Mouse (Mus musculus) stomach, embryonic 16.5 days (tissue): ENCODE measurements at regions not wholly inside any gene's neighbourhood (a gene's known extent, or its start where the extent isn't known, plus 50 kb on each side); places are given as distances from the start of the nearest gene placed in this dataset.

Experiments used
- ATAC-seq: fragments of 200-750 bp; cut with Nextera tagmentation; 2 replicates; pipeline ENCODE4 v1.8.0; 2017; ENCODE audit warnings: moderate number of reproducible peaks, moderate TSS enrichment; ENCODE audit not compliant: insufficient read depth, low FRiP score
- H3K27ac ChIP-seq: fragments of 300-500 bp; sonication (generic); 2 replicates; pipeline ENCODE4 v1.5.1; 2014; ENCODE audit warnings: low read length
- H3K27me3 ChIP-seq: fragments of 300-500 bp; sonication (generic); 2 replicates; pipeline ENCODE4 v1.6.1; 2014; ENCODE audit warnings: low read length, control low read depth, mixed read lengths; ENCODE audit not compliant: control insufficient read depth, insufficient read depth
- H3K36me3 ChIP-seq: fragments of 300-500 bp; sonication (generic); 2 replicates; pipeline ENCODE4 v1.6.1; 2014; ENCODE audit warnings: low read length; ENCODE audit not compliant: control insufficient read depth, insufficient read depth
- H3K4me1 ChIP-seq: fragments of 300-500 bp; sonication (generic); 2 replicates; pipeline ENCODE4 v1.6.1; 2014; ENCODE audit warnings: low read length, control low read depth, mixed read lengths; ENCODE audit not compliant: control insufficient read depth, insufficient read depth
- H3K4me2 ChIP-seq: fragments of 300-500 bp; sonication (generic); 2 replicates; pipeline ENCODE4 v1.6.1; 2014; ENCODE audit warnings: low read depth, low read length, mixed read lengths
- H3K4me3 ChIP-seq: fragments of 300-500 bp; sonication (generic); replicated peaks from 2 replicates; pipeline ENCODE4 v1.5.1; 2014; ENCODE audit warnings: mild to moderate bottlenecking, low read length
- H3K9ac ChIP-seq: fragments of 300-500 bp; sonication (generic); 2 replicates; pipeline ENCODE4 v1.6.1; 2014; ENCODE audit warnings: low read length
- H3K9me3 ChIP-seq: fragments of 300-500 bp; sonication (generic); replicated peaks from 2 replicates; pipeline ENCODE4 v1.6.1; 2016; ENCODE audit warnings: low read length, control low read depth; ENCODE audit not compliant: control insufficient read depth
- WGBS: fragments of 180-500 bp; shearing (Covaris S2); extraction: QIAGEN DNeasy Blood & Tissue Kit; methylation state at CpG from one replicate; pipeline ENCODE4 v1.1.7; 2014; 5-methylcytosine and 5-hydroxymethylcytosine counted together

GRCm38 (mm10) chr3:52530406-52530970, 262.4 kb downstream of the Foxo1 start:
- Histone ChIP-seq H3K4me1 (no peaks in the 10 kb centered on the region), H3K27me3 (no peaks in the 10 kb centered on the region), H3K4me3 (no peak overlapping the region), H3K9ac (no peak overlapping the region), H3K4me2 (no peak overlapping the region), H3K9me3 (no peaks in the 10 kb centered on the region), H3K36me3 (no peaks in the 10 kb centered on the region), H3K27ac (no peak overlapping the region)
- WGBS = 82% methylated on average over 7 of the region's 7 CpGs
- ATAC-seq = no peak

- no peak for ATAC-seq
- Histone ChIP-seq H3K9me3 (no peaks in the 10 kb centered on the region), H3K27ac (no peak overlapping the region), H3K4me3 (no peak overlapping the region), H3K9ac (no peak overlapping the region), H3K36me3 (no peaks in the 10 kb centered on the region), H3K4me2 (no peak overlapping the region), H3K4me1 (no peaks in the 10 kb centered on the region), H3K27me3 (no peaks in the 10 kb centered on the region)
- WGBS = 58% methylated on average over 6 of the region's 6 CpGs
These were observed 261.0 kb downstream of the Foxo1 start for GRCm38 (mm10) chr3:52529136-52529535.

- Histone ChIP-seq H3K9me3 (no peaks in the 10 kb centered on the region), H3K27ac (no peak overlapping the region), H3K4me2 (no peak overlapping the region), H3K4me1 (no peaks in the 10 kb centered on the region), H3K27me3 (no peaks in the 10 kb centered on the region), H3K4me3 (no peak overlapping the region), H3K9ac (no peak overlapping the region), H3K36me3 (no peaks in the 10 kb centered on the region)
- no peak for ATAC-seq
- 88% methylated on average over 7 of the region's 7 CpGs for WGBS
These were observed 260.4 kb downstream of the Foxo1 start for GRCm38 (mm10) chr3:52528521-52528920.

DNA sequence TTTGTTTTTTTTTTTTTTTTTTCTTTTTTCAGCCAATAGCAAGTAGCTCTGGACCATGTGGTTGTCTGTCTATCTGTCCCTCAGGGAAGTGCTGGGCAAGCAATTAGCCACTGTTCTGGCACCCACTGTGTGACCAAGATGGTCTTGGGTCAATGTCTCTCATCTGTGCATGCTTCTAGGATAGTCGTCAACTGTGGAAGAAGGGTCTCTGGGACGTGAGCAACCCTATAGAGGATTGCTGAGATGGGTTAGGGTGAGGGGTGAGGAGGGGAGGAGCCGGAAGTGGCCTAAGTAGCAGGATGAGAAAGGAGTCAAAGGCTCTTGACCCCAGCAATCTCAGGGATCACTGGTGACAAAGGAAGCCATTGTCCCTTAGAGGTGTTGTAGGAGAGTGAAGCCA, 259.6 kb downstream of the Foxo1 start:
- Histone ChIP-seq H3K4me3 (no peak overlapping the region), H3K9me3 (no peaks in the 10 kb centered on the region), H3K4me2 (no peak overlapping the region), H3K9ac (no peak overlapping the region), H3K27me3 (no peaks in the 10 kb centered on the region), H3K27ac (no peak overlapping the region), H3K36me3 (no peaks in the 10 kb centered on the region), H3K4me1 (no peaks in the 10 kb centered on the region)
- 87% methylated on average over 3 of the region's 3 CpGs for WGBS
- no peak for ATAC-seq

DNA sequence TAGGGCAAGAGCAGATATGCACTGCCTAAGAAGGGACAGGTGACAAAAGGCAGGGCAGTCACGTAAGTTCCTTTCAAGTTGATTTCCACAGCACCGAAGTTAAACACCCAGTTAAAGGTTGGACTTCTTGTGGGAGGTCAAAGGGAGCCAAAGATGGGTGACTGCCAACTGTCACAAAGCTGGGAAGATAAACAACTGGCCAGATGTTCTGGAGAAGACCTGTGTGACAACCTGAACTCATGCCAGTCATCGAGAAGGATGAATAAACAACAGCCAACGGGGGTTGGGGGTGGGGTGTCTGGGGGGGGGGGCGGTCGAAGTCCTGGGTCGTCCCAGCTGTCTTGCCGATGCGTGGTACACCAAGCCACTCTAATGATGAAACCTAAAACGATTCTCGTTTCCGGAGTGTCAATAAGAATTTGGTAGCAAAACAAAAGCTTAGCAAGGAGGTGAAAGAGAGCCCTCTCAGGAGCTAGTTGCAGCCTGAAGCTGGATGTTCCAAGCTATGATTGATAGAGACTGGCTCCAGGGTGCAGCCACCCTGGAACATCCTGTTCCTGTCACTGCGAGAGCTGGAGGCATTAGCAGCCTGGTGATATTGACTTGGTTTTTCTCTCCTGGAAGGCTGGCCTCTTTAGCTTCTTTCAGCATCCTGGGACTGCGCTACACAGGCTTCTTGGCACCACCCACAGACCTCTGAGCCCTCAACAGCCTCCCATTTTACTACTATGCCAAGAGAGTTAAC, 259.0 kb downstream of the Foxo1 start:
- H3K4me1 ChIP-seq = no peaks in the 10 kb centered on the region
- no peak overlapping the region for H3K9ac ChIP-seq
- no peak for ATAC-seq
- no peaks in the 10 kb centered on the region for H3K27me3 ChIP-seq
- H3K9me3 ChIP-seq = no peaks in the 10 kb centered on the region
- no peak overlapping the region for H3K27ac ChIP-seq
- H3K4me3 ChIP-seq = no peak overlapping the region
- WGBS = 45% methylated on average over 14 of the region's 14 CpGs
- no peak overlapping the region for H3K4me2 ChIP-seq
- H3K36me3 ChIP-seq = no peaks in the 10 kb centered on the region

DNA sequence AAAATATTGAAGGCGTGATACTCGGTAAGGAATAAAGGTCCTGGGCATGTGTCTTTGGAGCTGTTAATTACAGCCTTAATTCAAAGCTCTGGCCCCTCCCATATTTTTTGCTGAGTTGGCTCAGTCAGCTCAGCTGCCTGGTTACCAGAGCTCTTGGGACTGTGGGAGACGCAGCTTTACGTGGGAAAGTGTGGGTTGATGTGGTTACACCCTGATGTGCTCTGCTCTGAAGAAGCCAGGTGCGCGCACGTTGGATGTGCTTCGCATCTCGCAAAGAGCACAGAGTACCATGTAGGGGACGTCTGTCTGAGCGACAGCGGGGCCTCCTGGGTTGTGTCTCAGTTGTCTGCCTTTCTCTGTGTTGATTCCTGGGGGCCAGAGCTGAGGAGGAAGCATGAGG, 254.8 kb downstream of the Foxo1 start:
- no peaks in the 10 kb centered on the region for H3K9me3 ChIP-seq
- no peak overlapping the region for H3K9ac ChIP-seq
- no peak overlapping the region for H3K4me3 ChIP-seq
- H3K27me3 ChIP-seq = no peaks in the 10 kb centered on the region
- H3K27ac ChIP-seq = peak overlapping the region; percentile 56
- no peak overlapping the region for H3K4me2 ChIP-seq
- no peak for ATAC-seq
- WGBS = 68% methylated on average over 12 of the region's 12 CpGs
- no peaks in the 10 kb centered on the region for H3K36me3 ChIP-seq
- no peaks in the 10 kb centered on the region; the same call in 1 of the 2 replicates for H3K4me1 ChIP-seq

DNA sequence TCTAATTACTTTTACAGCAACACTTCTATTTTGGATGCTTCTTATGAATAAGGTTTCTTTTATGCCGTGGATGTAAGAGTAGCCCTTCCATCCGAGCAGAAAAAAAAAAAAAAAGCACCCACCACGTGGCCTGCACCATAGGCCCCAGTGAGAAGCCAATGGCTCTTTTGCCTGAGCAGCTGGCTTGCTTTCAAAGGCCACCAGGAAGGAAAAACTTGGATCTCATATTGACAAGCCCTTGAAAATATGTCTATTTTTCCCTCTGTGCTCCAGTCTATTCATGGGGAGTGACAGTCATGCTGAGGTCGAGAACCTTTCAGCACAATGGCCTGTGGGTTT, 252.4 kb downstream of the Foxo1 start:
- 55% methylated on average over 4 of the region's 4 CpGs for WGBS
- H3K9me3 ChIP-seq = no peaks in the 10 kb centered on the region
- ATAC-seq = no peak
- no peak overlapping the region for H3K4me2 ChIP-seq
- H3K4me3 ChIP-seq = no peak overlapping the region
- no peak overlapping the region for H3K27ac ChIP-seq
- H3K36me3 ChIP-seq = no peaks in the 10 kb centered on the region
- H3K4me1 ChIP-seq = no peaks in the 10 kb centered on the region; the same call in 1 of the 2 replicates
- H3K27me3 ChIP-seq = no peaks in the 10 kb centered on the region
- H3K9ac ChIP-seq = no peak overlapping the region

- ATAC-seq = no peak
- H3K9me3 ChIP-seq = no peaks in the 10 kb centered on the region
- no peaks in the 10 kb centered on the region for H3K27me3 ChIP-seq
- H3K27ac ChIP-seq = no peak overlapping the region
- no peaks in the 10 kb centered on the region; the same call in 1 of the 2 replicates for H3K4me1 ChIP-seq
- no peak overlapping the region for H3K4me3 ChIP-seq
- no peak overlapping the region for H3K4me2 ChIP-seq
- H3K36me3 ChIP-seq = no peaks in the 10 kb centered on the region
- 64% methylated on average over 22 of the region's 22 CpGs for WGBS
- H3K9ac ChIP-seq = no peak overlapping the region
These were observed 251.9 kb downstream of the Foxo1 start for GRCm38 (mm10) chr3:52519910-52520608.

- no peak overlapping the region for H3K4me2 ChIP-seq
- no peak overlapping the region for H3K4me3 ChIP-seq
- no peak for ATAC-seq
- 89% methylated on average over 3 of the region's 3 CpGs for WGBS
- H3K36me3 ChIP-seq = no peaks in the 10 kb centered on the region
- no peak overlapping the region for H3K9ac ChIP-seq
- no peak overlapping the region for H3K27ac ChIP-seq
- H3K27me3 ChIP-seq = no peaks in the 10 kb centered on the region
- H3K9me3 ChIP-seq = no peaks in the 10 kb centered on the region
- no peaks in the 10 kb centered on the region; the same call in 1 of the 2 replicates for H3K4me1 ChIP-seq
These were observed 249.7 kb downstream of the Foxo1 start for GRCm38 (mm10) chr3:52517808-52518207.
